Mouse (Mus musculus) kidney, postnatal 36 days (tissue): ENCODE results near the gene Dyrk1a.
A peak's percentile ranks its signal among the peaks of the same experiment; 100 is the strongest.
"Not testable (repeated sequence)": the region's sequence is repeated elsewhere in the genome, so short reads cannot be mapped to it uniquely, and the experiment has no call there.

ENCODE experiments used
- DNase-seq, 2 experiments: peaks; one replicate each; pipeline ENCODE4 v3.0.0; 2021 to 2022; ENCODE audit warnings: mixed read lengths in 2 of 2

The Dyrk1a gene

DNA sequence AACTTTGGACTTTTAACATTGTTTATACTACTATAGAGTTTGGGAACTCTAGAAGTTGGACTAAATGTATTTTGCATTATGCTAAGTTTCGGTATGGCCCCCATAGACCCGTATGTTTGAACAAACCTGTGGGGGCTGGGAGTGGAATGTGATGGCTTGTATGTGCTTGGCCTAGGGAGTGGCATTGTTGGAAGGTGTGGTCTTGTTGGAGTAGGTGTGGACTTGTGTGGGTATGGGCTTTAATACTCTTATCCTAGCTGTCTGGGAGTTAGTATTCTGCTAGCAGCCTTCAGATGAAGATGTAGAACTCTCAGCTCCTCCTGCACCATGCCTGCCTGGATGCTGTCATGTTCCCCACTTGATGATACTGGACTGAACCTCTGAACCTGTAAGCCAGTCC is 72.0 kb downstream of the Dyrk1a start:
- DNase-seq = no peak

GRCm38 (mm10) chr16:94647153-94647552 is 77.3 kb downstream of the Dyrk1a start:
- DNase-seq = no peak

DNA sequence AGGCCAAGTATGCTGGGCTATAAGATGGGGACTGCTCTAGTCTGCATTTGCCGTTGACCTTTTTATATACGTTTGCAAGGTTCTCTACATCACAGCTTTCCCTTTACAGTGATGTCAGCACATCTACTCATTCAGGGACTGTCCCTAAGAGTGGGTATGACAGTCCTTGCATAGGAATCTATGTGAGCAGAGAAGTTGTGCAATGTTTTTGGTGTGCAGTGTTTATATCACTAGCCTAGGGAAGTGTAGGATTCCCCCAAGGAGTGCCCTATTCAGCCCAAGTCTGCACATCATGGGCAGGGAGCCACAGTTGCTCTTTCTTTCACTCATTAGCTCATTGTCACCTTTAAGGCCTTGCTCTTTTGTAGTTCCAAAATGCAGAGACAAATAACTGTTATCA is 78.1 kb downstream of the Dyrk1a start:
- no peak for DNase-seq

DNA sequence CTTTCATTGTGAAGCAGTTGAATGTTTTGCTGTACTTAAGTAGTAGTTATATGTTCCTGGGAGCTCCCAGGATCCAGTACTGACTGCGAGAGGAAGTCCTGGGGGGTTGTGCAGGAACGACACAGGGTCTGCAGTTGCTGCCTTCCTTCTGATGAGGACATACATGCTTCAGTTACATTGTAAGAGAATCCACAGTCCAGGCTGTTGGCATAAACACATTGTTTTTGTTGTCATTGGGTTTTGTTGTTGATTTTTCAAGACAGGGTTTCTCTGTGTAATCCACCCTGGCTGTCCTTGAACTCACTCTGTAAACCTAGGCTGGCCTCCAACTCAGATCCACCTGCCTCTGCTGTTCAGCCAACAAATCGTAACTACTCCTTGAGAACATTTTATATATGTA is 80.1 kb downstream of the Dyrk1a start:
- no peak for DNase-seq

DNA sequence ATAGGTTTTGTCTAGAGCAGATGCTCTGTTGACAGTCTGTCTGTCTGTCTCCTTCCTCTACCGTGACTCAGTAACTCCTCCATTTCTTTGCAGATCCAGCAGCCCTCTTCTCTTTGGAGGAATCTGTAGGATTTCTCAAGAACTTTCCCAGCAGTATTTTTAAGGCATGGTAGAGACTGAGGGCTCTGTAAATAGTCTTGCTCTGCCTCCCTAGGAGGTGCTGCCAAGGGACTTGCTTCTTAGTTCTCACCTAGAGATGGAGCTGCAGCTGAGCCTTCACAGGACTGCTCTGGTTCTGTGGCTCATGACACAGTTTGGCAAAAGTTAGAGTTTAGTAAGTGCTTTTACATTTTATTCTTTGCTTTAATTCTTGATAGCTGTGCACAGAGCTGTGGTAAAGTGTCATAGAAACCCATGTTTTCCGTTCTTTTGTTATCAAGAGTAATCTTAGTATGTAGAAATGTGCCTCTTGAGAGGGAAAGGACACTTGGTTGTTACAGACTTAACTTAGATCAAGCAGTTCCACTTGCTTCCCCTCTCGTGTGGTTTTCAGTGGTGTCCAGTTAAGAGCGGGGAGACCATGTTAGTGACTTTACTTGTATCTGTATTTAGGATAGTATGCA is 82.4 kb downstream of the Dyrk1a start:
- no peak for DNase-seq

GRCm38 (mm10) chr16:94655083-94655482 is 85.3 kb downstream of the Dyrk1a start:
- no peak for DNase-seq

DNA sequence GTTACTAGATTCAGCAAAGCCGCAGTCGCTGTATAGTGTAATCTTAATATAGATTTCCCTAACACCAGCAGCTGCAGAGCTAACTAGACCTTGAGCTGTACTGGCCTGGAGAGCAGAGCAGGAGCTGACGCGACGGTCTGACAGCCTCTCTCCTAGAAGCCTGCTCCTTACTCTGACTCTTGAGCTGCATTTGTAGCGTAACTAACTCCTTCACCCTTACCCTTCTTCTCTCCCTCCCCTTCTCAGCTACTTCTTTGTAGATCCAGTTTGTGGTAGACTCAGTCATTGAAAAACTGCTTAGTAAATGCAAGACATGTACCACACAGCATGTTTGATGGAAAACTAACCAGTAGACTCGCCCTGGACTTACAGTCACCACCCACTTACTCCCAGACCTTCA is 87.1 kb downstream of the Dyrk1a start:
- DNase-seq = no peak

DNA sequence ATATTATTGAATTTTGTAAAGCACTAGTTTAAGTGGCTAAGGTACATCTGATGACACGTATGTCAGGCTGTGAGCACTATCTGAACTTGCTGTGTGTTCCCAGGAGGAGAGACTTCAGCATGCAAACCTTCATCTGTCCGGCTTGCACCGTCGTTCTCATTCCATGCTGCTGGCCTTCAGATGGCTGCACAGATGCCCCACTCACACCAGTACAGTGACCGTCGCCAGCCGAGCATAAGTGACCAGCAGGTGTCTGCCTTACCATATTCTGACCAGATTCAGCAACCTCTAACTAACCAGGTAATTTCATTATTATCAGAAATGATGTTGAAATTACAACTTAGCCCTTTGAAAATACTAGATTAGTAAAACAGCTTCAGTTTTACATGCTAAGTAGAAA is 89.6 kb downstream of the Dyrk1a start:
- no peak for DNase-seq

DNA sequence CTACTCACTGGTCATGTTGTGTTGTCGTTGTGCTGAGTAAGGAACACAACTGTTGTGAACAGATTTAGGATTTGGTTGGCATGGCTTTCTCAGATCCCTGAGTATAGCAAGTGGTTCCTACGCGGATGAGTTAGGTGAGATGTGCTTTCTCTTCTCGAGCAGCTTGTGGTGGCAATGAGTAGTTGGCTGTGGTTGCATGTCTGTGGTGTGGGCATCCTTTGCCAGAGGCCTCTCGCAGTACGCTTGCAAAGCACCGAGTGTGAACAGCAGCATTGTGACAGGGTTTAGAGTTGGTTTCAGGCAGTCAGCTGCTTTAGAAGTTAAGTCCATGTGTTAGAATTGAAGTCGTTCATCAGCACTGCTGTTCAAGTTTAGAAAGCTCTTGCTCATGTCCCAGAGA is 90.4 kb downstream of the Dyrk1a start:
- no peak for DNase-seq

DNA sequence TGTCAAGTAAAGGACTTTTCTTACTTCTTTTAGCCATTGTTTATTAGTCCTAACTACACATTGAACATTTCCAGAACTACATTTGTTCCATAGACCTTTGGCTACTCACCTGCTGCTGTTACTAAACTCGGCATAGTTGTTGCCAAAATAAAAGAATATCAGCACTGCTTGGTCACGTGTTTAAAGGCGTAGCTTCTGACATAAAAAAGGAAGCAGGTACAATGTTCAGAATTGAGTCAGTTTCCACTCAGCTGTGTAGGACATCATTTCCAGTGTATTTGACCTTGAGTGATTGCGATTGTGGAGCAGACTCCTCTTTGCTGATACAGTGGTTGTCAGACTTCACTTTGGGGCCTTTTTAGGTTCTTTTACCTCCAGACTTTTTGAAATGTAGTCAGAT is 97.7 kb downstream of the Dyrk1a start:
- DNase-seq = peak in 1 of 2 experiments; percentile 10

- no peak for DNase-seq
These were observed 101.5 kb downstream of the Dyrk1a start for GRCm38 (mm10) chr16:94671313-94671712.

DNA sequence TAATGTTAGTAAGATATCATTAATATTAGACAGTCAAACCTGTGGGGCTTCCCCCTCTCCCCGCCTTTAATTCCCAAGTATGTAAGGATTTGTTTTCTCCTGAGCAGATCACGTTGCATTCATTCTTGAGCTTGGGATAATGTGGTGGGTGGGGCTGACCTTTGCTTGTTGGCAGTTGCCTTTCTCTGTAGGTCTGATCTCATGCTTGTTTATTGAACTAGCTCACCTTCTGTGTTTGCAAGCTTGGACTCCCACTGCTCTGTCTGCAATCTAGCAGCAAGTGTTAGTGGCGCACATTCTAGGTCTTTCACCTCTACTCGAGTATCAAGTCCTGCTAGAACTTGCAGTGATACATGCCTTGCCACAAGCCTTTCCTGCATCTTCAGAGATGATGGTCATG is 111.1 kb downstream of the Dyrk1a start:
- DNase-seq = peak; percentile 30 to 34

DNA sequence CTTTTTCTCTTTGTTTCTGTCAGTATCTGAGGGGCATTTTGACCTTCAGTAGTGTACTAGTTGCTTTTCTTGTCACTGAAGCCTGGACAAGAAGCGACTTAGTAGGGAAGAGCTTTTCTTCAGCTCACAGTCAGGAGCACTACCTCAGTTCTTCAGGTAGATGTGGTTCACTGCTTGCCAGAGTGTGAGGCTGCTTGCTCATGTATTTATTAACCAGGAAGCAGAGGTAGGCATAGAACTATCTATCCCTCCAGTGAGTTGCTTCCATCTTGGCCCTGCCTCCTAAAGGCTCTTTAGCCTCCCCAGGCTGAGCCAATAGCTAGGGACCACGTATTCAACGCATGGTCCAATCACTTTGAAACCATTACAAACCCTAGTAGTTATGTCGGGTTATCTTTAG is 112.0 kb downstream of the Dyrk1a start:
- DNase-seq = peak in 1 of 2 experiments; percentile 38

DNA sequence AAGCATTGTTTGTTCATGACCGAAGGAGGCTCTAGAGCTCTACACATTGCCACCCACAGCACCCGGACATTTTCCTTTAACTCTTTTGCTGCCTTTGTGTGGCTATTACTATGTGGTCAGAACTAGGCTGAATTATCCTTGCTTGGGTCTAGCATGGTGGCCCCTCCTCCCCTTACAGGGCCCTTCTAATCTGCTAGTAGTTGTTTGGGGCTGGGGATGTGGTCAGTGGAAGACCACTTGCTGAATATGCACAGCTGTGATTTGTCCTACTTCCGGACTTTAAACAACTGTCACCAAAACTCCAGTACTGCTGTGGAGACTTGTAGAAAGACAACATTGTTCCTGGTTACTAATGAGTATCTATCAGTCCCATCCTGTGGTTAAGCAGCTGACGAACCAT is 114.2 kb downstream of the Dyrk1a start:
- DNase-seq = no peak

- no peak for DNase-seq
These were observed 124.0 kb downstream of the Dyrk1a start for GRCm38 (mm10) chr16:94693687-94694305.

- no peak for DNase-seq
These were observed 127.7 kb downstream of the Dyrk1a start for GRCm38 (mm10) chr16:94697553-94697952.

DNA sequence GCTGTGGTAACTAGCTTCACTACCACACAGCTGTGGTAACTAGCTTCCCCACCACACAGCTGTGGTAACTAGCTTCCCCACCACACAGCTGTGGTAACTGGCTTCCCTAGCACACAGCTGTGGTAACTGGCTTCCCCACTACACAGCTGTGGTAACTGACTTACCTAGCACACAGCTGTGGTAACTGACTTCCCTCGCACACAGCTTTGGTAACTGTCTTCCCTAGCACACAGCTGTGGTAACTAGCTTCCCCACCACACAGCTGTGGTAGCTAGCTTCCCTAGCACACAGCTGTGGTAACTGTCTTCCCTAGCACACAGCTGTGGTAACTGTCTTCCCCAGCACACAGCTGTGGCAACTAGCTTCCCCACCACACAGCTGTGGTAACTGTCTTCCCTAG is 128.4 kb downstream of the Dyrk1a start:
- not testable (repeated sequence) for DNase-seq

DNA sequence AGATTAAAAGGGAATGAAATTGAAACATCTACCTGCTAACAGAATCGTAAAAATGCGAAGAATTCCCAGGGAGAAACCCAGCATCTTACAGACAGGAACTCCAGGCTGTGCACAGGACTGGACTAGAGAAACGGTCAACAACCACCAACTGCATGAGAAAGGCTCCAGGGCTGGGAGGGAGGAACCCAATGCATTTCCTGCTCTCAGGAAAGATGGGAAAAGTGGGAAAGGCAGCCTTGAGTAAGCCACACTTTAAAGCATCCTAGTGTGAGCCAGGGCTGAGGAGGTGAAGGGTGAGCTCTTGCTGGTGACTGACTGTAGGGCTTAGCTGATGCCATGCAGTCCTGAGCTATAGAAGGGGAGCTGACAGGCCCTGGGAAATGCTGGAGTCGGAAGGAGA is 131.3 kb downstream of the Dyrk1a start:
- no peak for DNase-seq

DNA sequence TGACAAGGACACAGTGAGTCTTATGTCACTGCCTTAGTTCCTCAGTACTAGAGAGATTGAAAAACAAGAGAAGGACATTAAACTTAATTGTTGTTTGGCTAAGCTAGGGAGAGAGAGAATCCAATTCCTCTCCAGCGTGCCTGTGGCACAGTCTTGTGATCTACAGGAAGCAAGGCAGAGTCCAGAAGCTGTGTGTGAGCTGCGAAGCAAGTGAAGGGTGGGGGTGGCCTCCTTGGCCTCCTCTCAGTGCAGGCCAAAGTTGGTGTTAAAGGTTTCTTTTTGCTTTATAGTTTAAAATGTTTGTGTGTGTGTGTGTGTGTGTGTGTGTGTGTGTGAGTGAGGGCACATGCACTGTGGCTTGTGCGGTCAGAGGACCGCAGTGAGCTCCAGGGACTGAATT is 132.2 kb downstream of the Dyrk1a start:
- DNase-seq = peak; percentile 51 to 58

DNA sequence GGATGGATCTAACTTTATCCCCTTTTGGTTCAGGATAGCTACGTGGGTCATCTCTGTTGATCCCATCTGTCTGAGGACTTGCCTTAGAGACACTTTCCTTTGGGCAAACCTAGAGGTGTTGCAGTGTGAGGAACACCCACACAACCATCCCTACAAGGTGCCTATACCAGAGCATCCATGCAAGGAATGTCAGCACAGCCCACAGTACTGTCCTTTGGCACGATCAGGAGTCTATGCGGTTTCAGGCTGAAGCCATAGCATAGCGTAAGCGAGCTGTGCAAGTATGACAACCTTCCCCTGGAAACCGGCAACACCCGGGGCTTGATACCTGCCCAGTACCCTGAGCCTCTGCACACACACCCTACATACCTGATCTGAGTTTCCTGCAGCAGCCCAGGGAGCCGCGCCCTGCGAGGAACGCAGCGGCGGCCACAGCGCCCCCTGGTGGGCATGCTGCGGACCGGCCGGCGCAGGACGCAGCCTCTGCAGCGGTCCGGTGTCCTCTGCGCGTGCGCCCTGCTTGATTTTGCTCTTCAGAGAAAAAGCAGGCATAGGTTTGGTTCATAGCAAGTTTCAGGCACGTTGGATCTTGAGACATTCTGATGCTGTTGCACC is 143.8 kb downstream of the Dyrk1a start:
- DNase-seq = peak; percentile 69 to 91

- DNase-seq = peak; percentile 25 to 45
These were observed 144.7 kb downstream of the Dyrk1a start for GRCm38 (mm10) chr16:94714483-94714882.

GRCm38 (mm10) chr16:94717051-94717450 is 147.2 kb downstream of the Dyrk1a start:
- DNase-seq = no peak

DNA sequence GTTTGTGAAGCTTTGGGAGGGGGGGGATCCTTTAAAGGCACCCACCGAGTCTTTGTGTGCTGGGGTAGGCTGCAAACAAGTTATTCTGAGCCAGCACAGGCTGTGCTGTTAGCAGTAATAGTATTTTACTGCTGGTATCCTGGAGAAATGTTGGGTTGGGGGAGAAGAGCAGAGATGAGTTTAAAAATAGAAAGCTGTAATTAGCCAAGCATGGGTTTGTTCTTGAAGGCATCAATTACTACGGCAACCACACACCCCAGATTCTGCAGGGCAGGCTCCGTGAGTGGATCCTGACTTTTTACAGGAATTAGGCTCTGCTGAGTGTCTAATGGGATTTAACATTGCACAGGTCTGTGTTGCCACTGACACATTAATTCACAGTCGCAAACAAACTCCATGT is 149.1 kb downstream of the Dyrk1a start:
- no peak for DNase-seq

GRCm38 (mm10) chr16:94719488-94719887 is 149.7 kb downstream of the Dyrk1a start:
- DNase-seq = no peak
